Mouse (Mus musculus) spleen, adult 2 months (tissue): ENCODE data around the gene Mthfsd.

Source experiments
- CTCF ChIP-seq: fragments of 200-500 bp; IDR thresholded peaks from 2 replicates; pipeline ENCODE4 v1.5.1; 2011; ENCODE audit warnings: mild to moderate bottlenecking, inconsistent platforms; ENCODE audit not compliant: insufficient read depth, insufficient read length, insufficient replicate concordance; ENCODE audit errors: extremely low read depth
- POLR2A ChIP-seq: fragments of 200-500 bp; IDR thresholded peaks from 2 replicates; pipeline ENCODE4 v1.6.1; 2011; ENCODE audit warnings: low read depth, low read length, inconsistent platforms

- no peak for TF ChIP-seq CTCF
- TF ChIP-seq POLR2A: no peak
Measured at GRCm38 (mm10) chr8:121085011-121085410, 23.2 kb downstream of the Mthfsd start.
